Mouse (Mus musculus) intestine, embryonic 15.5 days (tissue): ENCODE data around the gene Aspn. TPM values are rescaled to one million over a fixed set of nuclear protein-coding genes. Genes with fewer than 3 reads are reported as not detected.
"Not testable (repeated sequence)": the region's sequence is repeated elsewhere in the genome, so short reads cannot be mapped to it uniquely, and the experiment has no call there.

ENCODE experiments used
- ATAC-seq: fragments of 200-750 bp; cut with Nextera tagmentation; 2 replicates; pipeline ENCODE4 v1.8.0; 2017; ENCODE audit warnings: moderate TSS enrichment, moderate library complexity
- H3K27ac ChIP-seq: fragments of 300-500 bp; sonication (generic); 2 replicates; pipeline ENCODE4 v1.5.1; 2015; ENCODE audit warnings: mild to moderate bottlenecking, inconsistent platforms
- H3K27me3 ChIP-seq: fragments of 300-500 bp; sonication (generic); replicated peaks from 2 replicates; pipeline ENCODE4 v1.6.1; 2015; ENCODE audit warnings: inconsistent platforms
- H3K36me3 ChIP-seq: fragments of 300-500 bp; sonication (generic); 2 replicates; pipeline ENCODE4 v1.6.1; 2015; ENCODE audit warnings: inconsistent platforms
- H3K4me1 ChIP-seq: fragments of 300-500 bp; sonication (generic); replicated peaks from 2 replicates; pipeline ENCODE4 v1.6.1; 2015; ENCODE audit warnings: inconsistent platforms
- H3K4me2 ChIP-seq: fragments of 300-500 bp; sonication (generic); replicated peaks from 2 replicates; pipeline ENCODE4 v1.6.1; 2015; ENCODE audit warnings: mild to moderate bottlenecking, inconsistent platforms
- H3K4me3 ChIP-seq: fragments of 300-500 bp; sonication (generic); replicated peaks from 2 replicates; pipeline ENCODE4 v1.5.1; 2015; ENCODE audit warnings: inconsistent platforms
- H3K9ac ChIP-seq: fragments of 300-500 bp; sonication (generic); 2 replicates; pipeline ENCODE4 v1.6.1; 2015; ENCODE audit warnings: inconsistent platforms
- H3K9me3 ChIP-seq: fragments of 300-500 bp; sonication (generic); 2 replicates; pipeline ENCODE4 v1.6.1; 2016; ENCODE audit warnings: inconsistent platforms
- WGBS: fragments of 180-500 bp; shearing (Covaris S2); methylation state at CpG from one replicate; pipeline ENCODE4 v1.1.7; 2015; 5-methylcytosine and 5-hydroxymethylcytosine counted together
- polyA plus RNA-seq: library from polyadenylated mRNA; unstranded; fragments of >200 nt; fragmentation: Nextera tagmentation; extraction: Ambion mirVana; gene quantifications from 2 replicates; pipeline ENCODE4 v1.2.1, GENCODE M21; 2015

Gene Aspn
- polyA plus RNA-seq, 1 experiment from 2014 or later = 25.5 TPM

- not testable (repeated sequence) for H3K9ac ChIP-seq, H3K4me1 ChIP-seq, H3K27ac ChIP-seq, H3K36me3 ChIP-seq, H3K9me3 ChIP-seq, H3K27me3 ChIP-seq, H3K4me2 ChIP-seq, ATAC-seq, H3K4me3 ChIP-seq
- WGBS = 83% methylated on average over 2 of the region's 2 CpGs
Observed at GRCm38 (mm10) chr13:49602541-49602940, 58.3 kb downstream of the Aspn start.

- no peaks in the 10 kb centered on the region for H3K36me3 ChIP-seq
- H3K27ac ChIP-seq = no peak overlapping the region
- H3K4me1 ChIP-seq = no peaks in the 10 kb centered on the region
- H3K9ac ChIP-seq = no peak overlapping the region
- no peaks in the 10 kb centered on the region for H3K9me3 ChIP-seq
- H3K27me3 ChIP-seq = no peaks in the 10 kb centered on the region
- H3K4me3 ChIP-seq = no peak overlapping the region
- no peak overlapping the region for H3K4me2 ChIP-seq
- ATAC-seq = no peak
Observed at GRCm38 (mm10) chr13:49603603-49604002, 59.4 kb downstream of the Aspn start.

GRCm38 (mm10) chr13:49607714-49608113 is 63.5 kb downstream of the Aspn start, which contains the start of gene Ogn:
Ogn (plus strand) TSS chr13:49608046.
- Histone ChIP-seq H3K27ac (no peak within 1 kb of the TSS), H3K9me3 (no peaks in the 10 kb centered on the region), H3K9ac (no peak within 1 kb of the TSS), H3K4me3 (0 out of 2 replicates have a peak within 1 kb of the TSS, but pooled peaks have one; percentile 7), H3K4me1 (no peaks in the 10 kb centered on the region), H3K36me3 (no peaks in the 10 kb centered on the region), H3K4me2 (peak within 1 kb of the TSS; percentile 13; the same call in 1 of the 2 replicates), H3K27me3 (no peaks in the 10 kb centered on the region)
- ATAC-seq = no peak
- 41% methylated on average over 4 of the region's 4 CpGs for WGBS

- Histone ChIP-seq H3K27ac (no peak overlapping the region), H3K4me1 (no peaks in the 10 kb centered on the region), H3K4me3 (peak overlapping the region; percentile 7; the same call in 1 of the 2 replicates), H3K27me3 (no peaks in the 10 kb centered on the region), H3K9me3 (no peaks in the 10 kb centered on the region), H3K4me2 (peak overlapping the region; percentile 13; the same call in 1 of the 2 replicates), H3K36me3 (no peaks in the 10 kb centered on the region), H3K9ac (no peak overlapping the region)
- 53% methylated on average over 4 of the region's 4 CpGs for WGBS
- no peak for ATAC-seq
Observed at GRCm38 (mm10) chr13:49608589-49609322, 64.5 kb downstream of the Aspn start.

DNA sequence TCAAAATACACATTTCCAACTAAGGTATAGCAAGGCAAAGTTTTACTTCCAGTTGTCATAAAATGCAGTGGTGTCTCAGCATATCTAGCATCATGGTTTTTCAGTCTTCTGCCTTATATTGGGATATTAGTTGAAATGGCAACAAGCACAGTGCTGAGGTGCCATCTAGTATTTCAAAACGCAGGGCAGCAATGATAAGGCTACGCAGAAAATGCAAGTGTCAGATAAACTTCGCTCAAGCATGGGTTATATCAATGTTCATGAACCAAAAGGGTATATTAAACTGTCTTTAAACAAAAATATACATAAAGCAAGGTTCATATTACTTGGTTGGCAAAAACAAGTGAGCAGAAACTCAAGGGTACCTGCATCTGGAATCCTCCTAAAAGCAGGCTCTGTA is 72.8 kb downstream of the Aspn start:
- ATAC-seq = no peak

More for the DNA sequence above, 72.8 kb downstream of the Aspn start:
- Histone ChIP-seq H3K4me1 (no peaks in the 10 kb centered on the region), H3K36me3 (no peaks in the 10 kb centered on the region), H3K9me3 (no peaks in the 10 kb centered on the region), H3K27me3 (no peaks in the 10 kb centered on the region), H3K27ac (no peak overlapping the region), H3K4me2 (no peak overlapping the region), H3K4me3 (no peak overlapping the region), H3K9ac (no peak overlapping the region)
- WGBS = 92% methylated on average over 3 of the region's 3 CpGs

Other genes with a start within 250 kb of the Aspn start
- 0.94 and 0.95 TPM in 2 replicates for gene Fgd3, start 224.1 kb upstream of the Aspn start, polyA plus RNA-seq
- 19.1 and 19.5 TPM in 2 replicates for gene Bicd2, start 202.9 kb upstream of the Aspn start, polyA plus RNA-seq
- 19.1 and 19.7 TPM in 2 replicates for gene Ippk, start 123.2 kb upstream of the Aspn start, polyA plus RNA-seq
- 0.68 and 0.77 TPM in 2 replicates for gene Tes3-ps, start 51.1 kb upstream of the Aspn start, polyA plus RNA-seq
- 0.84 and 0.92 TPM in 2 replicates for gene Ecm2, start 39.6 kb upstream of the Aspn start, polyA plus RNA-seq
- gene Omd, start 38.0 kb downstream of the Aspn start, polyA plus RNA-seq = 0.68 and 0.91 TPM in 2 replicates
- 56.4 and 68.3 TPM in 2 replicates for gene Ogn, start 63.6 kb downstream of the Aspn start, polyA plus RNA-seq
- 21.2 and 24.7 TPM in 2 replicates for gene Cenpp, start 108.3 kb downstream of the Aspn start, polyA plus RNA-seq
- gene Nol8, start 108.6 kb downstream of the Aspn start, polyA plus RNA-seq = 14.4 and 17.1 TPM in 2 replicates
- 82.1 and 82.9 TPM in 2 replicates for gene Iars, start 137.7 kb downstream of the Aspn start, polyA plus RNA-seq